In genomic region chr2:153434880-153435831, GRCm38 (mm10) we compare ENCODE assay signal across 9 mouse cellular contexts. TPM values are rescaled to one million over a fixed set of nuclear protein-coding genes. Genes with fewer than 3 reads are reported as not detected.
DNase-seq lines count a peak whose midpoint lies in the region; ATAC-seq and TF ChIP-seq lines count a peak whose summit lies in the region.
"Had no signal": no experiment of that assay in that cellular context is flagged by ENCODE, and none has a peak within 500 bp of the region (broad histone marks: within the 10 kb centered on the region; RNA-seq: fewer than 3 reads in every experiment).

No protein-coding gene starts in this region.

- peaks cover 10% of the 10 kb centered on the region for H3K36me3 ChIP-seq in embryonic facial prominence, embryonic 11.5 days (replicated peaks; ENCODE audit: control insufficient read depth, insufficient read depth, low read depth, low read length)
- H3K36me3 ChIP-seq in kidney, adult 2 months (ENCODE audit: control insufficient read depth, insufficient read depth, low read length): no peaks in the 10 kb centered on the region
- H3K36me3 ChIP-seq in midbrain, embryonic 13.5 days: peaks cover 60% of the 10 kb centered on the region

- H3K27ac ChIP-seq in embryonic facial prominence, embryonic 11.5 days (replicated peaks; ENCODE audit: low read depth, low read length): no peak overlapping the region
- peak overlapping the region; percentile 72 for H3K27ac ChIP-seq in kidney, adult 2 months (ENCODE audit: insufficient read depth, low read depth, low read length)
- H3K27ac ChIP-seq in midbrain, embryonic 13.5 days: 0 out of 2 replicates have a peak overlapping the region, but pooled peaks have one; percentile 1

- no peak overlapping the region for H3K4me3 ChIP-seq in embryonic facial prominence, embryonic 11.5 days (ENCODE audit: low read depth, low read length)
- H3K4me3 ChIP-seq in kidney, adult 2 months (ENCODE audit: insufficient read depth, low read depth, low read length): no peak overlapping the region
- H3K4me3 ChIP-seq in midbrain, embryonic 13.5 days (replicated peaks): no peak overlapping the region
- H3K4me3 ChIP-seq: heart, adult 2 months had no signal

- DNase-seq in lung, adult 18-20 months: peak; percentile 26 to 46
- DNase-seq in lung, postnatal 14 days: no peak
- no peak for DNase-seq in embryonic facial prominence, embryonic 11.5 days (ENCODE audit: low spot score)
- peak; percentile 96 for DNase-seq in kidney, adult 2 months
- DNase-seq in natural killer cell, adult 2 months (ENCODE audit: low spot score in 2 of 2): no peak

- WGBS in embryonic facial prominence, embryonic 11.5 days: 11% methylated on average over 9 of the region's 9 CpGs
- WGBS in kidney, adult 2 months: 43% methylated on average over 9 of the region's 9 CpGs
- WGBS in midbrain, embryonic 13.5 days: 13% methylated on average over 9 of the region's 9 CpGs

- H3K9ac ChIP-seq in embryonic facial prominence, embryonic 11.5 days (replicated peaks; ENCODE audit: low read length): 0 out of 2 replicates have a peak overlapping the region, but pooled peaks have one; percentile 22
- H3K9ac ChIP-seq in midbrain, embryonic 13.5 days (replicated peaks): no peak overlapping the region

- no peak for TF ChIP-seq CTCF in kidney, adult 2 months (conservative IDR thresholded peaks at IDR 0.05; ENCODE audit: insufficient read depth, insufficient read length, low read depth, low read length)

- no peak overlapping the region for H3K4me2 ChIP-seq in embryonic facial prominence, embryonic 11.5 days (ENCODE audit: low read depth, low read length)
- no peak overlapping the region for H3K4me2 ChIP-seq in midbrain, embryonic 13.5 days (replicated peaks)

- TF ChIP-seq POLR2A in kidney, adult 2 months (IDR thresholded peaks at IDR 0.05; ENCODE audit: low read depth, low read length): no peak

- 0 out of 2 replicates have a peak, but pooled peaks have one; percentile 42 for ATAC-seq in embryonic facial prominence, embryonic 11.5 days (replicated peaks; ENCODE audit: insufficient number of reproducible peaks, low FRiP score, low TSS enrichment, low read depth)
- no peak for ATAC-seq in midbrain, embryonic 13.5 days
- ATAC-seq in frontal cortex, adult (ENCODE audit: low TSS enrichment): no peak
- no peak for ATAC-seq in inflammation-experienced regulatory T-cells, adult 6 months

- no peaks in the 10 kb centered on the region for H3K9me3 ChIP-seq in embryonic facial prominence, embryonic 11.5 days (replicated peaks; ENCODE audit: control insufficient read depth, low read length)
- no peaks in the 10 kb centered on the region for H3K9me3 ChIP-seq in midbrain, embryonic 13.5 days

- H3K4me1 ChIP-seq in embryonic facial prominence, embryonic 11.5 days (ENCODE audit: control insufficient read depth, insufficient read depth, low read length): peaks cover 26% of the 10 kb centered on the region
- H3K4me1 ChIP-seq in kidney, adult 2 months (ENCODE audit: control insufficient read depth, insufficient read depth, low read length): peaks cover 34% of the 10 kb centered on the region
- H3K4me1 ChIP-seq in midbrain, embryonic 13.5 days (replicated peaks): peaks cover 70% of the 10 kb centered on the region

- no peaks in the 10 kb centered on the region for H3K27me3 ChIP-seq in embryonic facial prominence, embryonic 11.5 days (ENCODE audit: control insufficient read depth, insufficient read depth, low read length)
- H3K27me3 ChIP-seq in kidney, adult 2 months (replicated peaks; ENCODE audit: control insufficient read depth, insufficient read depth, low read length): no peaks in the 10 kb centered on the region
- H3K27me3 ChIP-seq in midbrain, embryonic 13.5 days: no peaks in the 10 kb centered on the region

RNA-seq across cellular contexts. Expression of gene 4930404H24Rik, which starts 57.4 kb away (rescaled TPM):
- not detected in 2 replicates for polyA plus RNA-seq in embryonic facial prominence, embryonic 11.5 days (2014; fragmentation: Nextera tagmentation; extraction: Ambion mirVana)
- not detected in 2 replicates for polyA plus RNA-seq in kidney, adult 2 months (2012; rRNA removed)
- polyA plus RNA-seq in midbrain, embryonic 13.5 days (2015; fragmentation: Nextera tagmentation; extraction: Ambion mirVana): not detected in 2 replicates
- polyA plus RNA-seq in inflammation-experienced regulatory T-cells, adult 6 months (2017; shearing (Covaris generic)): not detected
- polyA plus RNA-seq: heart, adult 2 months had no signal

Comparison
In these comparisons a context has a peak if more than half of its experiments do, and no peak if none do; other contexts are left out.
1. DNase-seq: peak in lung, adult 18-20 months (2 of 2) and kidney, adult 2 months (single experiment); none in lung, postnatal 14 days (single experiment), embryonic facial prominence, embryonic 11.5 days (single experiment) and natural killer cell, adult 2 months (0 of 2).